Mouse (Mus musculus) liver, adult 2 months (tissue): ENCODE measurements around the gene 5830473C10Rik. TPM values are rescaled to one million over a fixed set of nuclear protein-coding genes. Genes with fewer than 3 reads are reported as not detected.

Experiments used
- DNase-seq: peaks from one replicate; pipeline ENCODE4 v3.0.0-alpha.2; 2011; ENCODE audit warnings: low read depth, low spot score; ENCODE audit errors: extremely low read depth
- H3K27ac ChIP-seq: fragments of 200-500 bp; replicated peaks from 2 replicates; pipeline ENCODE4 v1.5.1; 2012; ENCODE audit warnings: low read depth, mild to moderate bottlenecking, control low read depth, inconsistent platforms, low read length; ENCODE audit not compliant: insufficient read depth
- H3K27me3 ChIP-seq: fragments of 200-500 bp; 2 replicates; pipeline ENCODE4 v1.6.1; 2012; ENCODE audit warnings: mild to moderate bottlenecking, moderate library complexity, low read length, inconsistent platforms; ENCODE audit not compliant: control insufficient read depth, insufficient read depth
- H3K36me3 ChIP-seq: fragments of 200-500 bp; 2 replicates; pipeline ENCODE4 v1.6.1; 2012; ENCODE audit warnings: low read length, inconsistent platforms; ENCODE audit not compliant: control insufficient read depth, insufficient read depth
- H3K4me1 ChIP-seq: fragments of 200-500 bp; 2 replicates; pipeline ENCODE4 v1.6.1; 2011; ENCODE audit warnings: low read length; ENCODE audit not compliant: control insufficient read depth, insufficient read depth
- H3K4me3 ChIP-seq: fragments of 200-500 bp; 2 replicates; pipeline ENCODE4 v1.5.1; 2011; ENCODE audit warnings: low read depth, mild to moderate bottlenecking, control low read depth, low read length, moderate library complexity; ENCODE audit not compliant: insufficient read depth
- H3K79me2 ChIP-seq: fragments of 200-500 bp; 2 replicates; pipeline ENCODE4 v1.6.1; 2012; ENCODE audit warnings: inconsistent platforms, mild to moderate bottlenecking, low read length, moderate library complexity; ENCODE audit not compliant: control insufficient read depth, insufficient read depth
- H3K9ac ChIP-seq: fragments of 200-500 bp; 2 replicates; pipeline ENCODE4 v1.6.1; 2012; ENCODE audit warnings: low read depth, mild to moderate bottlenecking, control low read depth, inconsistent platforms, low read length
- CTCF ChIP-seq: fragments of 200-500 bp; IDR thresholded peaks from 2 replicates; pipeline ENCODE4 v1.5.1; 2011; ENCODE audit warnings: low read depth, low read length, control low read depth
- POLR2A ChIP-seq: fragments of 200-500 bp; IDR thresholded peaks from 2 replicates; pipeline ENCODE4 v1.6.1; 2011; ENCODE audit warnings: low read length, control low read depth; ENCODE audit not compliant: insufficient read depth; ENCODE audit errors: extremely low read depth
- WGBS: fragments of 180-500 bp; shearing (Covaris S2); methylation state at CpG from one replicate; pipeline ENCODE4 v1.1.7; 2018; 5-methylcytosine and 5-hydroxymethylcytosine counted together
- polyA plus RNA-seq: library from polyadenylated mRNA; depleted of rRNA; stranded (reverse); fragments of >200 nt; gene quantifications from 2 replicates; pipeline ENCODE4 v1.2.3, GENCODE M21; 2012
- total RNA-seq: library from RNA; depleted of rRNA; stranded (reverse); fragments of >200 nt; gene quantifications from 2 replicates; pipeline ENCODE4 v1.2.3, GENCODE M21; 2014

The 5830473C10Rik gene
- total and polyA plus RNA-seq, 2 experiments = 22.2 to 36.0 TPM

DNA sequence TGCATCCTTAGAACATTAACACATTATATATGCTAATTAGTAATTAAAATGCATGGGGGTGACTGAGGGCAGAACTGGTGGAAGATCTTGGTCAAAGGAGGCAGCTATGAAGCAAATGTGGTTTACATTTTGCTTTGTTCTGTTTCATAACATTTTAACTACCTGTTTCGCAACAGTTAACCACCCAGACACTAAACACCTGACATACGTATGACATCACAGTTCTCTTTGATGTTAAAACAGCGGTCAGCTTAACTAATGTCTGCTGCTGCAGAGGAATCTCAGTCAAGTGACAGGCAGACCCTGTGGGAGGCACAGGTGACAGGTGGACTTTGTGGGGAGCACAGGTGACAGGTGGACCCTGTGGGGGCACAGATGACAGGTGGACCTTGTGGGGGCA, 57.0 kb downstream of the 5830473C10Rik start:
- Histone ChIP-seq H3K4me1 (no peaks in the 10 kb centered on the region), H3K4me3 (no peak overlapping the region), H3K27ac (no peak overlapping the region), H3K79me2 (no peaks in the 10 kb centered on the region; the same call in 1 of the 2 replicates), H3K9ac (no peak overlapping the region), H3K27me3 (no peaks in the 10 kb centered on the region), H3K36me3 (peaks cover 37% of the 10 kb centered on the region)
- TF ChIP-seq CTCF (no peak), POLR2A (no peak)
- DNase-seq = peak; percentile 23
- 52% methylated on average over 3 of the region's 3 CpGs for WGBS

DNA sequence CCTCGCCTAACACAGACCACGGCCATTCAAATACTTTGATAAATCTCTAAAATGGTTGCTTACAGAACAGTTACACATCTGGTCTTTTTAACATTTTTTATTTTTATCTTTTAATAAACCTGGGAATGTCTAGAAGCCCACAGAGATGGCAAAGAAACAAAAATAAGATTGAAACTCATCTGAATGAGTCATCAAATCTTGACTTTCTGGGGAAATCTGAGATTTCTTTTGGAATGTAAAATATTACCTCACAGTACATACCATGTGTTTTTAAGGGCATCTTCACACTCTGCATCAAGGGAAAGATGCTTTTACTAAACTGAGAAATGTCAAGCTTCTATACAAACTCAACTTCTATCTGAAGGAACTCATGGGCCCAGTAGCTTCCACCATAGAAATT, 60.4 kb downstream of the 5830473C10Rik start:
- TF ChIP-seq POLR2A = no peak
- TF ChIP-seq CTCF = no peak
- DNase-seq = no peak
- Histone ChIP-seq H3K4me1 (no peaks in the 10 kb centered on the region), H3K27ac (no peak overlapping the region), H3K9ac (no peak overlapping the region), H3K79me2 (no peaks in the 10 kb centered on the region; the same call in 1 of the 2 replicates), H3K27me3 (no peaks in the 10 kb centered on the region), H3K4me3 (no peak overlapping the region), H3K36me3 (peaks cover 17% of the 10 kb centered on the region)
- WGBS = 97% methylated on average over 2 of the region's 2 CpGs

DNA sequence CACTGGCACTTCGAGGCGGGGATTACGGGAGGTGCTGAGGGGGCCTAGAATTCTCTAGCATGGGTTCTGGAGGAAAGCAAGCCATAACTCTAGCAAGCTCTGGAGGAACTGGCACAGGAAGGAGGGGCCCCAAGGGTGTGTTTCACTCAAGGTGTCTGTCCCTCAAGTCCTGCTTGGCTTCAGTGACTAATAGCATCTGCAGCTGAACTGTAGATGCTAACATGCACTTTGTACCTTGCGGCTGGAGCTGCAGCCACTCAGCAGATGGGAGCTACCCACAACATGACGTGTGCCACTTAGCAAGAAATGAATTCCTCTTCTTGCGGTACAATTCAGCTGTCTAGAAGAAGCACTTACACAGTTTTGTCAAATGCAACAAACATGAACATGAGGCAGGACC, 60.8 kb downstream of the 5830473C10Rik start:
- TF ChIP-seq POLR2A (no peak), CTCF (no peak)
- DNase-seq = no peak
- H3K4me3 ChIP-seq = no peak overlapping the region
- H3K27me3 ChIP-seq = no peaks in the 10 kb centered on the region
- H3K79me2 ChIP-seq = no peaks in the 10 kb centered on the region; the same call in 1 of the 2 replicates
- no peak overlapping the region for H3K27ac ChIP-seq
- H3K9ac ChIP-seq = no peak overlapping the region
- H3K36me3 ChIP-seq = peaks cover 14% of the 10 kb centered on the region
- H3K4me1 ChIP-seq = no peaks in the 10 kb centered on the region
- WGBS = 90% methylated on average over 6 of the region's 6 CpGs

DNA sequence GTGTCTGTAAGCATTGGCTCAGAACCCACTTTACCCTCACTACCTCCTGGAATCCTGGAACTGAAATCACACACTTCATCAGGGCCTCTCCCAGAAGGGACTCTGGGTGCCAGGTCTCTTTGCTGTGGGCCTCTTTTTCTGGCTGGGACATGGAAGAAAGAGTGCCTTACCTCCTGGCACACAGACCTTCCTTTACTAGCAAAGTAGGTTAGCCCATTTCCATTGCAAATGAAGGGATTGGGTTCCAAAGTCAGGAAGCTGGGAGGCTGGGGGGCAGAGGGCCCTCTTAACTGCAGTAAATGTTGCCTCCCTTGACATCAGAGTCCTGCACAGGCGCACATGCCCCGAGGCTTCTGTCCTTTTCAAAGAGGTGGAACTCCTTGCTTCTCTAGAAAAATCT, 62.3 kb downstream of the 5830473C10Rik start:
- no peak for DNase-seq
- H3K4me3 ChIP-seq = no peak overlapping the region
- no peaks in the 10 kb centered on the region for H3K4me1 ChIP-seq
- no peak for TF ChIP-seq POLR2A
- TF ChIP-seq CTCF = no peak
- no peaks in the 10 kb centered on the region for H3K27me3 ChIP-seq
- no peak overlapping the region for H3K9ac ChIP-seq
- H3K27ac ChIP-seq = no peak overlapping the region
- no peaks in the 10 kb centered on the region; the same call in 1 of the 2 replicates for H3K79me2 ChIP-seq
- peaks cover 22% of the 10 kb centered on the region for H3K36me3 ChIP-seq
- 87% methylated on average over 2 of the region's 2 CpGs for WGBS

DNA sequence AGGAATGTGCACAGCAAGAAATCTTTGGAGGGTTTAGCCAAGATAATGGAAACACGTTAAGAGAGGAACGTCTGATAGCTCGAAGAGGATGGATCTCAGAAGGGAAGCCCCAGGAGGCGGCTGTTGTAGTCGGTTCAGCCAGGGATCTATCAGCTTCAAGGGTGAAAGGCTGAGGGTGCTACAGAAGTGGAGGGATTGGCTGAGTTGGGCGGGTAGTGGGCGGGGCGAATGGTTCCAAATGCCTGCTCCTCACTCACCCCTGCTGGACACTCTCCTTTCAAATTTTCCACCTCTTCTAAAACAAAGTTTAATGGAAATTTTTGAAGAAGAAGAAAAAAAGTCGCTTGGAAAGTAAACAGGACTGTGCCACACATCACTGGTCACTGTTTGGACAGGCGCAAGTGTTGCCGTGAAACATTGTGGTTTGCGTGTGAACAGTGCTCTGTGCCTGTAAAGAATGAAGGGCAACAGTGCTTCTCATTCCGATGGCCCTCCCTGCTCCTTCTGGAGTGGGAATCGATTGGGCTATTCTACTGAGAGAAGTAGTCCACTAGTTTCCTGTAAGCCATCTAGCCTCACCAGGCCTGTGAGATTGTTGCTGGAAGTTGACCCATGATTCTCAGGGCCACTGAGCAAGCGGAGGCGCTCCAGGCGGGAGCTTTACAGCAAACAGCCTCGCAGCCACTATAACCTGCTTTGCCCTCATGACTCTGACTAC, 64.0 kb downstream of the 5830473C10Rik start:
- H3K79me2 ChIP-seq = no peaks in the 10 kb centered on the region; the same call in 1 of the 2 replicates
- H3K4me1 ChIP-seq = no peaks in the 10 kb centered on the region
- H3K27ac ChIP-seq = no peak overlapping the region
- no peak overlapping the region for H3K4me3 ChIP-seq
- TF ChIP-seq POLR2A (no peak), CTCF (no peak)
- no peak overlapping the region for H3K9ac ChIP-seq
- WGBS = 82% methylated on average over 18 of the region's 18 CpGs
- H3K36me3 ChIP-seq = peaks cover 26% of the 10 kb centered on the region
- H3K27me3 ChIP-seq = no peaks in the 10 kb centered on the region
- no peak for DNase-seq

DNA sequence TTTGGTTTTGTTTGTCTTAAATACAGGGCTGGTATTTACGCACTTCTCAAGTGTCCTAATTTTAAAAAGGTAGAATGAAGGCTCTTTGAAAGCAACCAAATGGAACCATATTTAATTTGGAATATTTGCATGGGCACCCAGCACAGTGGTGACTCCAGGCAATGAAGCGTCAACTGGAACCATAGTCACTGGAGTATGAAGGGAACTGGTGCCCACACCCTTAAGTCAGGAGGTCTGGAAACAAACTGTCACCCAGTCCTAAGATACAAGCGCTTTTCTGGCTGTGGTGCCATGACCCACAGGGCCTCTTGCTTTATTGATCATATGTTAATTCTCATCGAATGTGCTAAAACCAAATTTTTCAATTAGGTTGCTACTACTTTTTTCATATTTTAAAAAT, 66.5 kb downstream of the 5830473C10Rik start:
- Histone ChIP-seq H3K27me3 (no peaks in the 10 kb centered on the region), H3K36me3 (peaks cover 31% of the 10 kb centered on the region), H3K4me1 (no peaks in the 10 kb centered on the region), H3K4me3 (no peak overlapping the region), H3K27ac (no peak overlapping the region), H3K79me2 (no peaks in the 10 kb centered on the region), H3K9ac (no peak overlapping the region)
- no peak for DNase-seq
- WGBS = 94% methylated on average over 4 of the region's 4 CpGs
- no peak for TF ChIP-seq POLR2A
